Mouse (Mus musculus): Measurements from ENCODE around the gene Pou2f1.

Pou2f1 gene

GRCm38 (mm10) chr1:166002520-166003155 lies at the start of gene Pou2f1:
Pou2f1 (minus strand) TSS chr1:166002678.
- DNase-seq (ENCODE audit: low spot score), result peak; percentile 98

- no peak for DNase-seq (ENCODE audit: low spot score)
Observed at GRCm38 (mm10) chr1:166049046-166049827, 46.8 kb upstream of the Pou2f1 start.

- no peak for DNase-seq (ENCODE audit: low spot score)
Observed at GRCm38 (mm10) chr1:166048230-166048911, 45.9 kb upstream of the Pou2f1 start.

GRCm38 (mm10) chr1:166047505-166048170 lies 45.2 kb upstream of the Pou2f1 start:
- DNase-seq (ENCODE audit: low spot score), result no peak

GRCm38 (mm10) chr1:166045894-166046197 lies 43.4 kb upstream of the Pou2f1 start:
- no peak for DNase-seq (ENCODE audit: low spot score)

GRCm38 (mm10) chr1:166045060-166045893 lies 42.8 kb upstream of the Pou2f1 start:
- DNase-seq (ENCODE audit: low spot score), result no peak

GRCm38 (mm10) chr1:166043451-166044149 lies 41.1 kb upstream of the Pou2f1 start:
- DNase-seq (ENCODE audit: low spot score), result no peak

GRCm38 (mm10) chr1:166041501-166041900 lies 39.0 kb upstream of the Pou2f1 start:
- no peak for DNase-seq (ENCODE audit: low spot score)

GRCm38 (mm10) chr1:166038731-166039332 lies 36.4 kb upstream of the Pou2f1 start:
- DNase-seq (ENCODE audit: low spot score), result no peak

GRCm38 (mm10) chr1:166035045-166035444 lies 32.6 kb upstream of the Pou2f1 start:
- DNase-seq (ENCODE audit: low spot score), result no peak

GRCm38 (mm10) chr1:166031673-166032547 lies 29.4 kb upstream of the Pou2f1 start:
- DNase-seq (ENCODE audit: low spot score), result no peak

GRCm38 (mm10) chr1:166023981-166024380 lies 21.5 kb upstream of the Pou2f1 start:
- DNase-seq (ENCODE audit: low spot score), result no peak

- DNase-seq (ENCODE audit: low spot score), result no peak
Observed at GRCm38 (mm10) chr1:166017203-166017602, 14.7 kb upstream of the Pou2f1 start.

GRCm38 (mm10) chr1:166016306-166016705 lies 13.8 kb upstream of the Pou2f1 start:
- no peak for DNase-seq (ENCODE audit: low spot score)

GRCm38 (mm10) chr1:166014530-166014929 lies 12.1 kb upstream of the Pou2f1 start:
- DNase-seq (ENCODE audit: low spot score), result peak; percentile 37

GRCm38 (mm10) chr1:166010106-166010505 lies 7.6 kb upstream of the Pou2f1 start:
- no peak for DNase-seq (ENCODE audit: low spot score)

- no peak for DNase-seq (ENCODE audit: low spot score)
Observed at GRCm38 (mm10) chr1:166008634-166009350, 6.3 kb upstream of the Pou2f1 start.

GRCm38 (mm10) chr1:166007026-166007425 lies 4.5 kb upstream of the Pou2f1 start:
- DNase-seq (ENCODE audit: low spot score), result no peak

All from c-Kit-positive CD71-positive TER-119-positive erythroid progenitor cells, embryonic 14.5 days (primary cell).